Mouse (Mus musculus): Measurements from ENCODE around the gene Tcp11l1. TPM values are rescaled to one million over a fixed set of nuclear protein-coding genes. Genes with fewer than 3 reads are reported as not detected.

Gene Tcp11l1
- polyA plus RNA-seq, 1 experiment from 2014 or later: 36.5 TPM

DNA sequence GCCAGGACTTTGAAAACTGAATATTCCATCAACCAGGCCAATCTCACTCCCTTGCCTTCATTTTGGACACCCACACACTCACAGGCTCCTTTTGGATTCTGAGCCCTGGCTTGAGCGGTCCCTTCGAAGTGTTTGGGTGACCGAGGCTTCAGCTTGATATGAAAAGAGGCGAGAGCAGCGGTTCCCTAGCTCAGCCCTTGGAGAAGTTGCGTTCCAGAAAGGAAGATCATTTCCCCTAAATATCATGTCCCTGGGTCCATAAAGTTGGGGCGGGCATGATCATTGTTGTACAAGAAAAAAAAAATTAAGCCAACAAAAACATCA is 479 bp upstream of the Tcp11l1 start:
- TF ChIP-seq CTCF (IDR thresholded peaks at IDR 0.05; ENCODE audit: low read depth): no peak
- H3K4me2 ChIP-seq: peak overlapping the region; percentile 63
- H3K27me3 ChIP-seq (ENCODE audit: insufficient read depth, low read length): no peaks in the 10 kb centered on the region
- peak overlapping the region; percentile 71 for H3K9ac ChIP-seq
- WGBS: 1% methylated on average over 7 of the region's 7 CpGs
- DNase-seq (no peak), ATAC-seq (ENCODE audit: insufficient read depth) (no peak; the same call in 1 of the 2 replicates)
- H3K36me3 ChIP-seq (ENCODE audit: insufficient read depth): no peaks in the 10 kb centered on the region
- peak overlapping the region; percentile 71; the same call in 1 of the 2 replicates for H3K27ac ChIP-seq (ENCODE audit: low read depth)
- H3K4me3 ChIP-seq (ENCODE audit: low read depth, low read length): peak overlapping the region; percentile 68
- H3K4me1 ChIP-seq (ENCODE audit: insufficient read depth): peaks cover 7% of the 10 kb centered on the region
- H3K9me3 ChIP-seq (ENCODE audit: low read depth, low read length): no peaks in the 10 kb centered on the region

DNA sequence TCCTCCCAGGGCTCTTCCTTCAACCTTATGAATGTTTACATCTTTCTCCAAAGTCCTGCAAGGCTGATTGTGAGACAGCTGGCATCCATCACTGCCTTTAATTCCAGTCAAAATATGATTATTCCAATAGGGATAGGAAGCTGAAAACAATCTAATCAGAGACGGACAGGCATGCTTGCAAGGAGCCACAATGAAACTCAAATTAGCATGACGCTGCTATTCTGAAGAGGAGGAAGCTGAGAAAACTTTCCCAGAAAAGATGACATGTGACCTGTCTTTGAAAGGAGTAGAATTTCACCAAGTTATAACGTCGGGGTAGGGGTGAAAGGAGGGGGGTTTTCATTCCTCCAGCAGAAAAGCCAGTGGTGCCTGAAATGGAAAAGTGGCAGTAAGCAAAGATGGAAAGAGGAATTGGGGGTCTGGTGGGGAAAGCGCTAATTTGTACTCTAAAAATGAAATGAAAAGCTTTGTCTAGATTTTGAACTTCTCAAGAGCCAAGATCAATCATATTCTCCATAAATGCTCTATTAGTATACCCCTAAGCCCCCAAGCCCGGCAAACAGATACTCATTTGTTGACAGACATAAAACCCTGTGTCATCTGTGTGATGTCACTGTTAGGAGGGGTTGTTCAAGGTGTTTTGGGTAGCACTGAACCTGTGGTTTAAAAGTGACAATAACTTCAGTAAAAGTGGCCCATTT is 1.1 kb downstream of the Tcp11l1 start:
- H3K9ac ChIP-seq: peak overlapping the region; percentile 71
- no peaks in the 10 kb centered on the region for H3K36me3 ChIP-seq (ENCODE audit: insufficient read depth)
- H3K9me3 ChIP-seq (ENCODE audit: low read depth, low read length): no peaks in the 10 kb centered on the region
- H3K4me2 ChIP-seq: peak overlapping the region; percentile 63
- no peak for TF ChIP-seq CTCF (IDR thresholded peaks at IDR 0.05; ENCODE audit: low read depth)
- DNase-seq (peak; percentile 21), ATAC-seq (ENCODE audit: insufficient read depth) (no peak)
- H3K27ac ChIP-seq (ENCODE audit: low read depth): no peak overlapping the region
- no peaks in the 10 kb centered on the region for H3K27me3 ChIP-seq (ENCODE audit: insufficient read depth, low read length)
- 22% methylated on average over 6 of the region's 6 CpGs for WGBS
- peaks cover 7% of the 10 kb centered on the region for H3K4me1 ChIP-seq (ENCODE audit: insufficient read depth)
- peak overlapping the region; percentile 68 for H3K4me3 ChIP-seq (ENCODE audit: low read depth, low read length)

DNA sequence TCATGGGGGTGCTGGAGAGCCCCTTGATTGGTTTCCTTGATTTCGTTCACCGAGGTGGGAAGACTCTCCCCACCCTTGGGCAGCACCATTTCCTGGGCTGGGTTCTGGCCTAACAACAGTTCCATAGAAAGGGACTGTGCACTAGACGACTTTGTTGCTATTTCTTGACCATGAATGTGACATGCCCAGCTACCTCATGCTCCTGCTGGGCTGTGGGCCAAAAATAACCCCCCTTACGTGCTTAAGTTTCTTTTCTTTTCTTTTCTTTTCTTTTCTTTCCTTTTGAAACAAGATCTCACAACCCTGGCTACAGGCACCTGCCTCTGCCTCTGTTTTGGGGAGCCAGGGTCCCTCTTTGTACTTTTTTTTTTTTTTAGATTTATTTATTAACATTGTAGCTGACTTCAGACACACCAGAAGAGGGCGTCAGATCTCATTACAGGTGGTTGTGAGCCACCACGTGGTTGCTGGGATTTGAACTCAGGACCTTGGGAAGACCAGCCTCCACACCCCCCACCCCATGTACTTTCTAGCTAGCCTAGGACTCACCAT is 2.1 kb downstream of the Tcp11l1 start:
- Histone ChIP-seq H3K4me1 (ENCODE audit: insufficient read depth) (peaks cover 7% of the 10 kb centered on the region), H3K4me3 (ENCODE audit: low read depth, low read length) (no peak overlapping the region), H3K27ac (ENCODE audit: low read depth) (no peak overlapping the region), H3K4me2 (no peak overlapping the region), H3K27me3 (ENCODE audit: insufficient read depth, low read length) (no peaks in the 10 kb centered on the region), H3K36me3 (ENCODE audit: insufficient read depth) (no peaks in the 10 kb centered on the region; the same call in 1 of the 2 replicates), H3K9ac (no peak overlapping the region), H3K9me3 (ENCODE audit: low read depth, low read length) (no peaks in the 10 kb centered on the region)
- no peak for ATAC-seq (ENCODE audit: insufficient read depth)
- 61% methylated on average over 6 of the region's 6 CpGs for WGBS
- DNase-seq: no peak
- TF ChIP-seq CTCF (IDR thresholded peaks at IDR 0.05; ENCODE audit: low read depth): no peak

DNA sequence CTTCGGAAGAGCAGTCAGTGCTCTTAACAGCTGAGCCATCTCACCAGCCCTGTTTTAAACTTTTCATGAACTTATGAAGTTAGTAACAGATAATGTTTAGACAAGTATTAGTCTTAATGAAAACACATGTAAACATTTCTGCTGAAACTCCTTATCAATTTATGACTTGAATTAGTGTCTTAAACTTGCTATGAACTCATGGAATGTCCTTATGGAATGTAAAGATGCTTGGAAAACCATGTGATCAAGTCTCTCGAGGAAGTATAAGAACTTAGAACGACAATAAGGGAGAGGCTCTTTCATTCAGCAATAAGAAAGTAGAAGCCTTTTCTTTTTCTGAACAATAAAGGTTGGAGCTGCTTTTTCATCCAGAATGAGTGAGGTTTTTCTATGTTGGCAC is 7.6 kb downstream of the Tcp11l1 start:
- H3K9me3 ChIP-seq (ENCODE audit: low read depth, low read length): no peaks in the 10 kb centered on the region
- no peak for TF ChIP-seq CTCF (IDR thresholded peaks at IDR 0.05; ENCODE audit: low read depth)
- no peak overlapping the region for H3K4me3 ChIP-seq (ENCODE audit: low read depth, low read length)
- H3K9ac ChIP-seq: no peak overlapping the region
- no peak overlapping the region for H3K4me2 ChIP-seq
- no peaks in the 10 kb centered on the region for H3K27me3 ChIP-seq (ENCODE audit: insufficient read depth, low read length)
- ATAC-seq (ENCODE audit: insufficient read depth) (peak; percentile 38; the same call in 1 of the 2 replicates), DNase-seq (no peak)
- 51% methylated on average over 3 of the region's 3 CpGs for WGBS
- H3K4me1 ChIP-seq (ENCODE audit: insufficient read depth): no peaks in the 10 kb centered on the region
- no peaks in the 10 kb centered on the region; the same call in 1 of the 2 replicates for H3K36me3 ChIP-seq (ENCODE audit: insufficient read depth)
- no peak overlapping the region for H3K27ac ChIP-seq (ENCODE audit: low read depth)

DNA sequence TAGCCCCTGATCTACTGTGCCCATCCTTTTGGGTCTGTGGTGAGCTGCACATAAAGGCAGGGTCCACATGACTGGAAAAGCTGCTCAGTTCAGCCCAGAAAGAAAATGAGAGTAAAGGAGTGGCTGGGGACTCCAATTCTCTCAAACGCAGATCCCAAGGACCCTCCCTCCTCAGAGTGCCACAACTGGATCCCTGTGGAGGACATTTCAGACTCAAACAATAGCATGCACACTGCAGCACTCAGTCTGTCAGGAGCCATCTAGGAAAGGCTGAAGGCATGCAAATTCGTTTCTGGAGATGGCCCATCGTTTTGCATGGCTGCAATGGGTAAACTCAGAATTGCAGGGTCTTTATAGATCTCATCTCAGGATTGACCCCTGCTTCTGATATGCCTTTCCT is 8.8 kb downstream of the Tcp11l1 start:
- Histone ChIP-seq H3K27me3 (ENCODE audit: insufficient read depth, low read length) (no peaks in the 10 kb centered on the region), H3K4me1 (ENCODE audit: insufficient read depth) (no peaks in the 10 kb centered on the region), H3K27ac (ENCODE audit: low read depth) (no peak overlapping the region), H3K36me3 (ENCODE audit: insufficient read depth) (no peaks in the 10 kb centered on the region; the same call in 1 of the 2 replicates), H3K4me3 (ENCODE audit: low read depth, low read length) (no peak overlapping the region), H3K9ac (no peak overlapping the region), H3K4me2 (no peak overlapping the region), H3K9me3 (ENCODE audit: low read depth, low read length) (no peaks in the 10 kb centered on the region)
- no peak for TF ChIP-seq CTCF (IDR thresholded peaks at IDR 0.05; ENCODE audit: low read depth)
- ATAC-seq (ENCODE audit: insufficient read depth) (no peak), DNase-seq (no peak)
- 71% methylated on average over 3 of the region's 3 CpGs for WGBS

DNA sequence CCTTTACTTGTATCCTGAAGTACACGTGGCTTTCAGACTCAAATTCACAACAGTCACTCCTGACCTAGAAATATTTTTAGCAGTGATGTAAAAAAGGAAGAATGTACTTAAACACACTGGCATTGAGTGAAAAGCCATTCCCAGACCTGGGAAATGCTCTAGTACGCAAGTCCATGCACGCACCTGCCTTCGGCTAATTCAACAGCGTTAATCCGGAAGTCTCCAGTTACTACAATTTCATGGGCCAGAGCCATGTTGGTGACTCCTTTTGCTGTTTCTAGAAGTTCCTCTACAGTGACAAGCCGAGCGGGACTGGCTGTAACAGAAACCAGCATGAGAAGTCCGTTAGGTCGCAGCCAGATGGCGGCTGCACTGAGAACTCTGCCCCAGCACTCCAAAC is 12.3 kb downstream of the Tcp11l1 start:
- no peak overlapping the region for H3K27ac ChIP-seq (ENCODE audit: low read depth)
- 84% methylated on average over 11 of the region's 11 CpGs for whole genome bisulfite sequencing
- DNase-seq (no peak), ATAC-seq (ENCODE audit: insufficient read depth) (no peak)
- H3K4me3 ChIP-seq (ENCODE audit: low read depth, low read length): no peak overlapping the region
- H3K27me3 ChIP-seq (ENCODE audit: insufficient read depth, low read length): no peaks in the 10 kb centered on the region
- no peak overlapping the region for H3K4me2 ChIP-seq
- no peak overlapping the region for H3K9ac ChIP-seq
- no peaks in the 10 kb centered on the region; the same call in 1 of the 2 replicates for H3K36me3 ChIP-seq (ENCODE audit: insufficient read depth)
- H3K9me3 ChIP-seq (ENCODE audit: low read depth, low read length): no peaks in the 10 kb centered on the region
- TF ChIP-seq CTCF (IDR thresholded peaks at IDR 0.05; ENCODE audit: low read depth): no peak
- H3K4me1 ChIP-seq (ENCODE audit: insufficient read depth): no peaks in the 10 kb centered on the region

DNA sequence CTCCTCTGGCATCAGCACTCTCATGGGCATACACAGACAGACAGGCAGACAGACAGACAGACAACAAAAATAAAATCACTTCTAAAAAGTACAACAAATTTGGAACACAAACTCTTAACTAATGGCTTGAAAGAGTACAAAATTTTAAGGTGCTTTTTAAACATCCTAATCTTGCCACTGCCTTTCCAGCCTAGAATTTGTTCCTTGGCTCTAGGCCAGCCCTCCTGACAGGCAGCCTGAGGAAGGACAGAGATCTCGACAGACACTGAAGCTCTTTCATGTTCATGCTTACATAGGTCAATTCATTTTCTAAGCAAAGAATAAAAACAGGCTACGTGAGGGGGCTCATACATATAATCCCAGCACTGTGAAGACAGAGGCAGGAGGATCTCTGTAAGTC is 19.4 kb downstream of the Tcp11l1 start:
- no peak overlapping the region for H3K4me2 ChIP-seq
- no peaks in the 10 kb centered on the region for H3K36me3 ChIP-seq (ENCODE audit: insufficient read depth)
- H3K27me3 ChIP-seq (ENCODE audit: insufficient read depth, low read length): no peaks in the 10 kb centered on the region
- H3K9me3 ChIP-seq (ENCODE audit: low read depth, low read length): no peaks in the 10 kb centered on the region
- H3K27ac ChIP-seq (ENCODE audit: low read depth): no peak overlapping the region
- no peaks in the 10 kb centered on the region for H3K4me1 ChIP-seq (ENCODE audit: insufficient read depth)
- no peak for TF ChIP-seq CTCF (IDR thresholded peaks at IDR 0.05; ENCODE audit: low read depth)
- 42% methylated on average over 2 of the region's 2 CpGs for WGBS
- H3K9ac ChIP-seq: no peak overlapping the region
- ATAC-seq (ENCODE audit: insufficient read depth): no peak
- peak; percentile 32 for DNase-seq
- H3K4me3 ChIP-seq (ENCODE audit: low read depth, low read length): no peak overlapping the region

Data from lung, embryonic 14.5 days (tissue).